Mouse (Mus musculus): ENCODE data around the gene Ddx47.
A peak's percentile ranks its signal among the peaks of the same experiment; 100 is the strongest.

- TF ChIP-seq CTCF (IDR thresholded peaks at IDR 0.05; ENCODE audit: low read depth) (peak; percentile 58), EP300 (IDR thresholded peaks at IDR 0.05; ENCODE audit: low read depth) (peak; percentile 80)
These were observed 26.7 kb upstream of the Ddx47 start for GRCm38 (mm10) chr6:134984748-134985147.

Data from liver, embryonic 14.5 days (tissue).